Mouse (Mus musculus) monocyte, adult 2 months (primary cell): ENCODE data around the gene Gm10295.

Source experiments
- DNase-seq, 2 experiments: peaks; one replicate each; pipeline ENCODE4 v3.0.0; 2022; ENCODE audit warnings: low spot score in 2 of 2, low read depth in 1 of 2

Gm10295 gene

GRCm38 (mm10) chr7:71351364-71351763 lies at the start of gene Gm10295:
Gene Gm10295, minus strand, starts transcription at chr7:71351485.
- DNase-seq: no peak

- DNase-seq: no peak
Observed at GRCm38 (mm10) chr7:71401032-71401431, 49.7 kb upstream of the Gm10295 start.

- DNase-seq: no peak
Observed at GRCm38 (mm10) chr7:71399891-71400632, 48.8 kb upstream of the Gm10295 start.

GRCm38 (mm10) chr7:71398959-71399756 lies 47.9 kb upstream of the Gm10295 start:
- DNase-seq: no peak

- no peak for DNase-seq
Observed at GRCm38 (mm10) chr7:71398389-71398788, 47.1 kb upstream of the Gm10295 start.

GRCm38 (mm10) chr7:71392795-71393341 lies 41.6 kb upstream of the Gm10295 start:
- DNase-seq: no peak

GRCm38 (mm10) chr7:71391333-71391732 lies 40.0 kb upstream of the Gm10295 start:
- DNase-seq: no peak

GRCm38 (mm10) chr7:71390291-71390690 lies 39.0 kb upstream of the Gm10295 start:
- no peak for DNase-seq

- no peak for DNase-seq
Observed at GRCm38 (mm10) chr7:71386050-71386449, 34.8 kb upstream of the Gm10295 start.

GRCm38 (mm10) chr7:71384921-71385320 lies 33.6 kb upstream of the Gm10295 start:
- DNase-seq: no peak

GRCm38 (mm10) chr7:71383341-71384130 lies 32.3 kb upstream of the Gm10295 start:
- no peak for DNase-seq

- no peak for DNase-seq
Observed at GRCm38 (mm10) chr7:71379826-71380825, 28.8 kb upstream of the Gm10295 start.

GRCm38 (mm10) chr7:71378812-71379760 lies 27.8 kb upstream of the Gm10295 start:
- no peak for DNase-seq

GRCm38 (mm10) chr7:71377983-71378382 lies 26.7 kb upstream of the Gm10295 start:
- DNase-seq: no peak

- DNase-seq: no peak
Observed at GRCm38 (mm10) chr7:71374059-71374458, 22.8 kb upstream of the Gm10295 start.

GRCm38 (mm10) chr7:71371916-71372315 lies 20.6 kb upstream of the Gm10295 start:
- DNase-seq: no peak

- no peak for DNase-seq
Observed at GRCm38 (mm10) chr7:71370746-71371145, 19.5 kb upstream of the Gm10295 start.

- DNase-seq: no peak
Observed at GRCm38 (mm10) chr7:71370128-71370527, 18.8 kb upstream of the Gm10295 start.
